Mouse (Mus musculus): ENCODE measurements around the gene Lrrc34. TPM values are rescaled to one million over a fixed set of nuclear protein-coding genes. Genes with fewer than 3 reads are reported as not detected.

Lrrc34 gene
- polyA plus RNA-seq, 1 experiment from 2014 or later: 1.6 TPM

DNA sequence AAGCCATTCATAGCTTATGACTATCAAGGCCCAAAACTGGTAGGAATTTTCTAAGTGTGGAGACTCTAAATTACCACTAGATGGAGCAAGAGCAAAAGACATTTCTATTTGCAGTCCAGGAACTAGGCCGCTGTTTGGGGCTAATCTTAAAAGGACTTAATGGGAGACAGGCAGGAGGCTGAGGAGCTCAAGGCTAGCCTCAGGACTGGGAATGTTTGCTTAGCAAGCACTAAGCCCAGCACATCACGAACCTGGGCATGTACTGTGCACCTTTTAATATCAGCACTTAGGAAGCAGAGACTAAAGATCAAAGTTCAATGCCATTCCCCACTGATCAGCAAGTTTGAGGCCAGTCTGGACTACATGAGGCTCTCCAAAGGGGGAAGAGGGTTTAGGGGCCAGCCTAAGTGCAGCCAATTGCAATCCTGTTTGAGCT is 55.2 kb downstream of the Lrrc34 start:
- ATAC-seq: peak; percentile 56
- no peak overlapping the region for H3K27ac ChIP-seq (ENCODE audit: low read depth, low read length)
- no peak overlapping the region for H3K4me2 ChIP-seq (ENCODE audit: low read length)
- H3K9me3 ChIP-seq (ENCODE audit: control insufficient read depth, low read length): no peaks in the 10 kb centered on the region
- no peaks in the 10 kb centered on the region for H3K36me3 ChIP-seq (ENCODE audit: control insufficient read depth, insufficient read depth, low read length)
- WGBS: 0% methylated on average over 2 of the region's 2 CpGs
- H3K4me3 ChIP-seq (ENCODE audit: low read length): no peak overlapping the region
- H3K9ac ChIP-seq (ENCODE audit: low read depth, low read length): no peak overlapping the region
- H3K4me1 ChIP-seq (ENCODE audit: control insufficient read depth, insufficient read depth, low read depth, low read length): peaks cover 3% of the 10 kb centered on the region
- H3K27me3 ChIP-seq (replicated peaks; ENCODE audit: control insufficient read depth, insufficient read depth, low read length): no peaks in the 10 kb centered on the region

DNA sequence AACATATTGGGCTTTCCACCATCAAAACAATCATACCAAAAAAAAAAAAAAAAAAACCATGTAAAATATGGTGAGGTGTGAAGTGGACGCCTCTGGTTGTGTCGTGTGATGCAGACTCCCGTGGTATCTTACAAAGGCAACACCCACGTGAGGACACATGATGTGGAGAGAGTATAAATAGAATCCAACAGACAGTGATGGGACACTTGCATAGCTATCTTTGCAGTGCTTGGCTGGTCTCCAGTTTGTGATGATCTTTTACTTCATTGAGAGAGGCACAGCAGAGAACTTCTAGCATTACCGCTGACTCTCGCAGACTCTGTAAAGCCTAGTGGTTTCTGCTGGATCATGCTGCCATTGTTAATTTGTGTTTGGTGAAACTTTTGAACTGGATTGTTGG is 58.8 kb downstream of the Lrrc34 start:
- WGBS: 83% methylated on average over 6 of the region's 6 CpGs
- Histone ChIP-seq H3K9ac (ENCODE audit: low read depth, low read length) (no peak overlapping the region), H3K4me1 (ENCODE audit: control insufficient read depth, insufficient read depth, low read depth, low read length) (no peaks in the 10 kb centered on the region), H3K4me2 (ENCODE audit: low read length) (no peak overlapping the region), H3K4me3 (ENCODE audit: low read length) (no peak overlapping the region), H3K9me3 (ENCODE audit: control insufficient read depth, low read length) (no peaks in the 10 kb centered on the region), H3K27me3 (replicated peaks; ENCODE audit: control insufficient read depth, insufficient read depth, low read length) (no peaks in the 10 kb centered on the region), H3K27ac (ENCODE audit: low read depth, low read length) (no peak overlapping the region), H3K36me3 (ENCODE audit: control insufficient read depth, insufficient read depth, low read length) (no peaks in the 10 kb centered on the region)
- no peak for ATAC-seq

Other genes with a start within 250 kb of the Lrrc34 start
- 7.0 and 7.9 TPM in 2 replicates for gene Mecom, start 99.9 kb downstream of the Lrrc34 start, polyA plus RNA-seq (2015; fragmentation: Nextera tagmentation; extraction: Ambion mirVana)
- 0.90 and 0.98 TPM in 2 replicates for gene Actrt3, start 47.9 kb downstream of the Lrrc34 start, polyA plus RNA-seq (2015; fragmentation: Nextera tagmentation; extraction: Ambion mirVana)
- 25.5 and 31.0 TPM in 2 replicates for gene Mynn, start 45.8 kb downstream of the Lrrc34 start, polyA plus RNA-seq (2015; fragmentation: Nextera tagmentation; extraction: Ambion mirVana)
- gene Lrriq4, start 3.4 kb downstream of the Lrrc34 start, polyA plus RNA-seq (2015; fragmentation: Nextera tagmentation; extraction: Ambion mirVana): 0.09 TPM in 1 of 2 replicates, not detected in the other
- 0.09 and 0.17 TPM in 2 replicates for gene Lrrc31, start 52.0 kb upstream of the Lrrc34 start, polyA plus RNA-seq (2015; fragmentation: Nextera tagmentation; extraction: Ambion mirVana)
- gene Samd7, start 98.4 kb upstream of the Lrrc34 start, polyA plus RNA-seq (2015; fragmentation: Nextera tagmentation; extraction: Ambion mirVana): 0.05 and 0.06 TPM in 2 replicates
- gene Sec62, start 145.0 kb upstream of the Lrrc34 start, polyA plus RNA-seq (2015; fragmentation: Nextera tagmentation; extraction: Ambion mirVana): 69.4 and 74.3 TPM in 2 replicates
- gene Gpr160, start 208.1 kb upstream of the Lrrc34 start, polyA plus RNA-seq (2015; fragmentation: Nextera tagmentation; extraction: Ambion mirVana): 1.7 and 1.9 TPM in 2 replicates